Mouse (Mus musculus) kidney, postnatal 4 days (tissue): Measurements from ENCODE around the gene Insig1.

Experiments used
- DNase-seq, 2 experiments: peaks; one replicate each; pipeline ENCODE4 v3.0.0; 2021; ENCODE audit warnings: mixed read lengths in 2 of 2

Gene Insig1

DNA sequence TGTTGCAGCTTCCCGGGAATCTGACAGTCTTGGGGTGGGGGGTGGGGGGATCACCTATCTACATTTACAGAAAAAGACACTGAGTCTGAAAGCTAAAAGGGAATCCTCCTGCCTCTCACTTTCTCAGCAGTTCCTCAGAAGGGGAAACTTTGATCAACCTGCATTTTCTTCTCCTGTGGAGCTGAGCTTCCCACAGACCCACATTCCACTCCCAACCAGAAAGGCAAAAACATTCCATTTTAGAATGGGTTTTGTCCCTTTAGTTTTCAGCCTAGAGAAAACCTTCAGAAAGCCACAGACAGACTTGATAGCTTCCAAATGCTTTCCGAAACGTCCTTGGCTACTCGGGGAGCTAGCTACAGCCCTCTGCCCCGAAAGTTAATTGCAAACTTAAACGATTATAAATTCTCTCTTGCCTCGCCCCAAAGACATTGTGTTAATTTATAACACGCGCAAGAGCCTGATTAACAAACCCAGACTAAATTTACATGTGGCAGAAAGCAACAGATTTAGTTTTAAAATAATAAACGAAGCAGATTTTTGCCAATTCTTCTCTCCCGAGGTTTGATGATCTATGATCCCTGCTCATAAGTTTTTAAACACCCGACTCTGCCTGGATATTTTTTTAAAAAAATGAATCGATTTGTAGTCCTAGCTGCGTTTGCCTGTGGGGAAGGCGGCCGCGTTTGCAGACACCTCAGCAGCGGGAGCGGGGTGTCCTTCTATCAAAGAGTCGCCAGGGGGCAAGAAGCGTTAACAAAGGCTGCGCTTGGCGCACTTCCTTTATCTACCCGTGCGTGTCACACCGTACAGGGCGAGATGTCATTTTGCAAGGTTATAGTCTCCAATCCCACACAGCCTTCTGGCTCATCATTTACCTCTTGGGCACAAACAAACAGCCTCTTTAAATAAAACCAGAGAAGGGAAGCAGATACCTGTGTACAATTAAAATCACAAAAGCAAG, 51.6 kb downstream of the Insig1 start:
- DNase-seq: peak; percentile 75 to 83

DNA sequence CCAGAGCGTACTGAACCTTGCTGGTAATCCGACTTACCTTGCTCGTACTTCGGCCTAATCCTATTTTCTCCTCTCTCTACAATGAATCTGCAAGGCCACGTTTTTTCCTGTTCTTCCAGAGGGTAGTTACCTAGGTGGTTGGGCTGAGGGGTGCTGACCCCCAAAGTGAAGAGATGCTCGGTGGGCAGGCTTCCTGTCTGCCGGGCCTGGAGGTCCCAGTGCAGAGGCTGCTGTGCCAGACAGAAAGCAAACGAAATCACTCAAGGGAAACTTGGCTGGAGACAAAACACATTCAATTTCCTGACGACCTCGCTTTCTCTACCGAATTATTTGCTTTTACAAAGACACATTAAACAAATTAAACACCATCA, 52.3 kb downstream of the Insig1 start:
- DNase-seq: peak in 1 of 2 experiments; percentile 17

- peak in 1 of 2 experiments; percentile 21 for DNase-seq
Measured at GRCm38 (mm10) chr5:28124321-28125230, 53.4 kb downstream of the Insig1 start.
